Mouse (Mus musculus) C2C12 (cell line): ENCODE data around the gene Pthlh. TPM values are rescaled to one million over a fixed set of nuclear protein-coding genes. Genes with fewer than 3 reads are reported as not detected.

ENCODE experiments used
- H3K27me3 ChIP-seq: one replicate; pipeline ENCODE4 v1.6.1; 2011; ENCODE audit not compliant: control insufficient read depth, insufficient read depth, insufficient read length
- H3K36me3 ChIP-seq: one replicate; pipeline ENCODE4 v1.6.1; 2011; ENCODE audit not compliant: control insufficient read depth, insufficient read depth
- H3K4me3 ChIP-seq: one replicate; pipeline ENCODE4 v1.5.1; 2011; ENCODE audit warnings: mild to moderate bottlenecking, control low read depth; ENCODE audit not compliant: poor library complexity, insufficient read depth, severe bottlenecking
- H3K79me2 ChIP-seq: one replicate; pipeline ENCODE4 v1.6.1; 2011; ENCODE audit not compliant: control insufficient read depth, insufficient read depth
- H3K79me3 ChIP-seq: one replicate; pipeline ENCODE4 v1.6.1; 2011; ENCODE audit warnings: low read depth, control low read depth
- H3ac ChIP-seq: one replicate; pipeline ENCODE3; 2011; ENCODE audit warnings: low read depth; ENCODE audit not compliant: control insufficient read depth, insufficient read length
- CEBPB ChIP-seq: IDR thresholded peaks from one replicate; pipeline ENCODE4 v1.6.1; 2011; ENCODE audit warnings: low read depth, mild to moderate bottlenecking, control low read depth, moderate library complexity
- CTCF ChIP-seq: IDR thresholded peaks from one replicate; pipeline ENCODE4 v1.5.1; 2011; ENCODE audit not compliant: control insufficient read depth, insufficient read depth, insufficient read length
- FOSL1 ChIP-seq: IDR thresholded peaks from one replicate; pipeline ENCODE4 v1.8.0; 2011; ENCODE audit warnings: mild to moderate bottlenecking, low read length; ENCODE audit not compliant: poor library complexity, insufficient read depth, severe bottlenecking
- MAX ChIP-seq: IDR thresholded peaks from one replicate; pipeline ENCODE4 v1.6.1; 2011; ENCODE audit warnings: mild to moderate bottlenecking, control low read depth
- MYOD1 ChIP-seq: IDR thresholded peaks from one replicate; pipeline ENCODE4 v1.6.1; 2011; ENCODE audit warnings: low read depth; ENCODE audit not compliant: control insufficient read depth, insufficient read length
- MYOG ChIP-seq: IDR thresholded peaks from one replicate; pipeline ENCODE4 v1.6.1; 2011; ENCODE audit not compliant: control insufficient read depth, insufficient read length; ENCODE audit errors: extremely low read depth
- USF1 ChIP-seq: IDR thresholded peaks from one replicate; pipeline ENCODE4 v1.6.1; 2011; ENCODE audit warnings: low read depth, mild to moderate bottlenecking, control low read depth, moderate library complexity
- polyA plus RNA-seq: library from polyadenylated mRNA; unstranded; fragments of >200 nt; fragmentation: generic; extraction: Trizol; gene quantifications from one replicate; pipeline ENCODE4 v1.2.1, GENCODE M21; 2012; ENCODE audit warnings: missing spikeins

Gene Pthlh
- polyA plus RNA-seq, 1 experiment, result 0.04 TPM

DNA sequence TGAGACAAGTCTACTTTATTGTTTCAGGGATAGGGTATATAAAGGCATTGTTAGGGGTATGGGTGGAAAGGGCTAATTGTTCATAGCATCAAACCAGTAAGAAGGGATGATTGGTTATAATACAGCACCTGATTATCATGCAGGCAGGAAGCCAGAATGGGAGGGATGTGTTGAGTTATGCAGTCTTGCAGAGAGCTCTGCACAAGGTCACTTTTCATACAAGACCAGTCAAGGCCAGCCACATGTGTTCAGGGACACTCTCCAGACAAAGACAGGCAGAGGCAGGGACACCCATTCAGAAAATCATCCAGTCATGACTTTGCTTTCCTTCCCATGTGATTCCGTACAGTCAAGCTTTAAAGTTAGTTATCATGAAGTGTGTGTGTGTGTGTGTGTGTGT is 47.8 kb downstream of the Pthlh start:
- no peak overlapping the region for H3ac ChIP-seq
- H3K79me2 ChIP-seq, result no peaks in the 10 kb centered on the region
- peaks cover 3% of the 10 kb centered on the region for H3K27me3 ChIP-seq
- H3K36me3 ChIP-seq, result no peaks in the 10 kb centered on the region
- TF ChIP-seq MYOG (no peak), FOSL1 (no peak), MYOD1 (no peak), MAX (no peak), CTCF (no peak), USF1 (no peak), CEBPB (no peak)
- H3K79me3 ChIP-seq, result no peaks in the 10 kb centered on the region
- H3K4me3 ChIP-seq, result no peak overlapping the region

DNA sequence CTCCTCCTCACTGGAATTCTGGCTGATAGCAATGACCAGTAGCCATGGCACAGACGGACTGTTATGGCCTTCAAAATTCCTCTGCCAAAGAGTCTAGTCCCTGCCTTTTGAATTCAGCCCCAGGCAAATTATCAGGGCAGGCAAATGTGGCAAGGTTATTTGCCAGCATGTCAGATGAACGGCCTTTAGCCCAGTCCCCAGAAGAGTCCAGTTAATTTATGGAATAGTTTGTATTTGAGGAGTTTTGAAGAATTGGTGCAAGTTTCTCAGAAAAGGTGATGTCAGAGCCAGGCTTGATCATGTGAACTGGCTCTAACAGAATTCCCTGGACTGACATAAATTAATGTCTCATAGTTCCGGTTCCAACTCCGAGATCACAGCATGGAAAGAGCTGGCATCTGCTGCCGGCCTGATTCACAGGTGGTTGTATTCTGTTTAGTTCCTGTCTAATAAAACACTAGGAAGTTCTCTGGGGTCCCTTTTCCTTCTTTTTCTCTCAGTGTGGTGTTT is 56.1 kb downstream of the Pthlh start:
- Histone ChIP-seq H3K27me3 (no peaks in the 10 kb centered on the region), H3K79me3 (no peaks in the 10 kb centered on the region), H3K36me3 (no peaks in the 10 kb centered on the region), H3K4me3 (no peak overlapping the region), H3ac (no peak overlapping the region), H3K79me2 (no peaks in the 10 kb centered on the region)
- TF ChIP-seq MAX, result no peak
- no peak for TF ChIP-seq MYOG
- TF ChIP-seq CTCF, result no peak
- TF ChIP-seq FOSL1, result no peak
- TF ChIP-seq USF1, result no peak
- no peak for TF ChIP-seq CEBPB
- TF ChIP-seq MYOD1, result no peak

Other genes starting within 250 kb of the Pthlh start
- gene Rep15, start 231.6 kb downstream of the Pthlh start, polyA plus RNA-seq, result 0.68 TPM
- gene Mrps35, start 221.4 kb downstream of the Pthlh start, polyA plus RNA-seq, result 46.4 TPM
- gene Mansc4, start 177.2 kb downstream of the Pthlh start, polyA plus RNA-seq, result 0.13 TPM
- 4.6 TPM for gene Klhl42, start 172.8 kb downstream of the Pthlh start, polyA plus RNA-seq
- 20.4 TPM for gene Ccdc91, start 211.6 kb upstream of the Pthlh start, polyA plus RNA-seq